Mouse (Mus musculus): ENCODE measurements around the gene Suclg2. TPM values are rescaled to one million over a fixed set of nuclear protein-coding genes. Genes with fewer than 3 reads are reported as not detected.

The Suclg2 gene
- polyA plus RNA-seq, 1 experiment: 90.8 TPM

DNA sequence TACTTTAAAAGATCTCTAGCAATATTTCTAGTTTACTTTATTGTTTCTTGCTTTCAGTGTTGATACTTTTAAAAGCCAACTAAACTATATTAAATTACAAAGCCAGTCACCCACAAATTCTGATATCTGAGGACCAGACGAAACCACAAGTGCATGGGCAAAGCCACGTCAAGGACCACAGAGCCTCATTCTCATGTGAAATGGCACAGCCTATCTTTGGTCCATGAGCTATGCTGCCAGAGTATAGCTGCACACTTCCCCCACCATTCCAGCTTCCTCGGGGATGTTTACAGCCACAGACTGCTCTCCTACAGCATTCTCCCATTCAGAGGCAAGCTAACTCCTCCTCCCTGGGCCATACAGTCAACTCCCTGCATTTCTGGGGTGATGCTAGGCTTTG is 136.7 kb downstream of the Suclg2 start:
- Histone ChIP-seq H3K9ac (ENCODE audit: low read depth, poor library complexity, severe bottlenecking) (no peak overlapping the region), H3K9me3 (replicated peaks; ENCODE audit: control insufficient read depth, insufficient read depth, low read length, poor library complexity, severe bottlenecking) (no peaks in the 10 kb centered on the region; the same call in 1 of the 2 replicates), H3K27ac (ENCODE audit: insufficient read depth, low read length) (no peak overlapping the region), H3K36me3 (ENCODE audit: control insufficient read depth, insufficient read depth, low read length, poor library complexity, severe bottlenecking) (peaks cover 2% of the 10 kb centered on the region; the same call in 1 of the 2 replicates), H3K4me3 (ENCODE audit: low read depth, low read length) (no peak overlapping the region), H3K4me1 (ENCODE audit: control insufficient read depth, insufficient read depth, low read length) (no peaks in the 10 kb centered on the region), H3K27me3 (ENCODE audit: control insufficient read depth, insufficient read depth, low read length, poor library complexity, severe bottlenecking) (no peaks in the 10 kb centered on the region)
- TF ChIP-seq POLR2A (IDR thresholded peaks at IDR 0.05; ENCODE audit: insufficient read depth, low read length) (no peak), CTCF (IDR thresholded peaks at IDR 0.05; ENCODE audit: low read depth, low read length) (no peak), EP300 (IDR thresholded peaks at IDR 0.05; ENCODE audit: insufficient read depth, low read depth, low read length) (no peak)

GRCm38 (mm10) chr6:95579792-95580191 is 138.8 kb downstream of the Suclg2 start:
- no peaks in the 10 kb centered on the region for H3K27me3 ChIP-seq (ENCODE audit: control insufficient read depth, insufficient read depth, low read length, poor library complexity, severe bottlenecking)
- H3K9ac ChIP-seq (ENCODE audit: low read depth, poor library complexity, severe bottlenecking): no peak overlapping the region
- H3K27ac ChIP-seq (ENCODE audit: insufficient read depth, low read length): no peak overlapping the region
- TF ChIP-seq EP300 (IDR thresholded peaks at IDR 0.05; ENCODE audit: insufficient read depth, low read depth, low read length) (no peak), POLR2A (IDR thresholded peaks at IDR 0.05; ENCODE audit: insufficient read depth, low read length) (no peak), CTCF (IDR thresholded peaks at IDR 0.05; ENCODE audit: low read depth, low read length) (no peak)
- H3K36me3 ChIP-seq (ENCODE audit: control insufficient read depth, insufficient read depth, low read length, poor library complexity, severe bottlenecking): peaks cover 2% of the 10 kb centered on the region; the same call in 1 of the 2 replicates
- H3K9me3 ChIP-seq (replicated peaks; ENCODE audit: control insufficient read depth, insufficient read depth, low read length, poor library complexity, severe bottlenecking): no peaks in the 10 kb centered on the region; the same call in 1 of the 2 replicates
- H3K4me1 ChIP-seq (ENCODE audit: control insufficient read depth, insufficient read depth, low read length): no peaks in the 10 kb centered on the region
- no peak overlapping the region for H3K4me3 ChIP-seq (ENCODE audit: low read depth, low read length)

GRCm38 (mm10) chr6:95575531-95575930 is 143.1 kb downstream of the Suclg2 start:
- no peaks in the 10 kb centered on the region for H3K27me3 ChIP-seq (ENCODE audit: control insufficient read depth, insufficient read depth, low read length, poor library complexity, severe bottlenecking)
- H3K9me3 ChIP-seq (replicated peaks; ENCODE audit: control insufficient read depth, insufficient read depth, low read length, poor library complexity, severe bottlenecking): no peaks in the 10 kb centered on the region
- H3K4me1 ChIP-seq (ENCODE audit: control insufficient read depth, insufficient read depth, low read length): no peaks in the 10 kb centered on the region
- no peak overlapping the region for H3K9ac ChIP-seq (ENCODE audit: low read depth, poor library complexity, severe bottlenecking)
- peaks cover 2% of the 10 kb centered on the region; the same call in 1 of the 2 replicates for H3K36me3 ChIP-seq (ENCODE audit: control insufficient read depth, insufficient read depth, low read length, poor library complexity, severe bottlenecking)
- H3K4me3 ChIP-seq (ENCODE audit: low read depth, low read length): no peak overlapping the region
- TF ChIP-seq CTCF (IDR thresholded peaks at IDR 0.05; ENCODE audit: low read depth, low read length) (no peak), POLR2A (IDR thresholded peaks at IDR 0.05; ENCODE audit: insufficient read depth, low read length) (no peak), EP300 (IDR thresholded peaks at IDR 0.05; ENCODE audit: insufficient read depth, low read depth, low read length) (no peak)
- H3K27ac ChIP-seq (ENCODE audit: insufficient read depth, low read length): no peak overlapping the region

- no peak overlapping the region for H3K4me3 ChIP-seq (ENCODE audit: low read depth, low read length)
- no peak overlapping the region for H3K27ac ChIP-seq (ENCODE audit: insufficient read depth, low read length)
- H3K36me3 ChIP-seq (ENCODE audit: control insufficient read depth, insufficient read depth, low read length, poor library complexity, severe bottlenecking): peaks cover 2% of the 10 kb centered on the region; the same call in 1 of the 2 replicates
- H3K9me3 ChIP-seq (replicated peaks; ENCODE audit: control insufficient read depth, insufficient read depth, low read length, poor library complexity, severe bottlenecking): no peaks in the 10 kb centered on the region
- no peak overlapping the region for H3K9ac ChIP-seq (ENCODE audit: low read depth, poor library complexity, severe bottlenecking)
- TF ChIP-seq CTCF (IDR thresholded peaks at IDR 0.05; ENCODE audit: low read depth, low read length): no peak
- TF ChIP-seq EP300 (IDR thresholded peaks at IDR 0.05; ENCODE audit: insufficient read depth, low read depth, low read length): no peak
- no peak for TF ChIP-seq POLR2A (IDR thresholded peaks at IDR 0.05; ENCODE audit: insufficient read depth, low read length)
- H3K27me3 ChIP-seq (ENCODE audit: control insufficient read depth, insufficient read depth, low read length, poor library complexity, severe bottlenecking): no peaks in the 10 kb centered on the region
- H3K4me1 ChIP-seq (ENCODE audit: control insufficient read depth, insufficient read depth, low read length): no peaks in the 10 kb centered on the region
Measured at GRCm38 (mm10) chr6:95574867-95575266, 143.7 kb downstream of the Suclg2 start.

- Histone ChIP-seq H3K27ac (ENCODE audit: insufficient read depth, low read length) (no peak overlapping the region), H3K4me3 (ENCODE audit: low read depth, low read length) (no peak overlapping the region), H3K9me3 (replicated peaks; ENCODE audit: control insufficient read depth, insufficient read depth, low read length, poor library complexity, severe bottlenecking) (no peaks in the 10 kb centered on the region)
Measured at GRCm38 (mm10) chr6:95574389-95574788, 144.2 kb downstream of the Suclg2 start.

GRCm38 (mm10) chr6:95573035-95573759 is 145.4 kb downstream of the Suclg2 start:
- no peak overlapping the region for H3K4me3 ChIP-seq (ENCODE audit: low read depth, low read length)
- no peaks in the 10 kb centered on the region for H3K27me3 ChIP-seq (ENCODE audit: control insufficient read depth, insufficient read depth, low read length, poor library complexity, severe bottlenecking)
- no peak for TF ChIP-seq EP300 (IDR thresholded peaks at IDR 0.05; ENCODE audit: insufficient read depth, low read depth, low read length)
- no peak for TF ChIP-seq POLR2A (IDR thresholded peaks at IDR 0.05; ENCODE audit: insufficient read depth, low read length)
- no peak for TF ChIP-seq CTCF (IDR thresholded peaks at IDR 0.05; ENCODE audit: low read depth, low read length)
- no peak overlapping the region for H3K9ac ChIP-seq (ENCODE audit: low read depth, poor library complexity, severe bottlenecking)
- H3K27ac ChIP-seq (ENCODE audit: insufficient read depth, low read length): no peak overlapping the region
- H3K4me1 ChIP-seq (ENCODE audit: control insufficient read depth, insufficient read depth, low read length): no peaks in the 10 kb centered on the region
- H3K9me3 ChIP-seq (replicated peaks; ENCODE audit: control insufficient read depth, insufficient read depth, low read length, poor library complexity, severe bottlenecking): no peaks in the 10 kb centered on the region
- peaks cover 7% of the 10 kb centered on the region for H3K36me3 ChIP-seq (ENCODE audit: control insufficient read depth, insufficient read depth, low read length, poor library complexity, severe bottlenecking)

More at GRCm38 (mm10) chr6:95574389-95574788, 144.2 kb downstream of the Suclg2 start:
- no peak overlapping the region for H3K9ac ChIP-seq (ENCODE audit: low read depth, poor library complexity, severe bottlenecking)
- no peaks in the 10 kb centered on the region for H3K4me1 ChIP-seq (ENCODE audit: control insufficient read depth, insufficient read depth, low read length)
- H3K27me3 ChIP-seq (ENCODE audit: control insufficient read depth, insufficient read depth, low read length, poor library complexity, severe bottlenecking): no peaks in the 10 kb centered on the region
- peaks cover 2% of the 10 kb centered on the region; the same call in 1 of the 2 replicates for H3K36me3 ChIP-seq (ENCODE audit: control insufficient read depth, insufficient read depth, low read length, poor library complexity, severe bottlenecking)
- TF ChIP-seq POLR2A (IDR thresholded peaks at IDR 0.05; ENCODE audit: insufficient read depth, low read length) (no peak), EP300 (IDR thresholded peaks at IDR 0.05; ENCODE audit: insufficient read depth, low read depth, low read length) (no peak), CTCF (IDR thresholded peaks at IDR 0.05; ENCODE audit: low read depth, low read length) (no peak)

Measured in ES-Bruce4 (cell line).